Mouse (Mus musculus): ENCODE results near the gene Ypel2. TPM values are rescaled to one million over a fixed set of nuclear protein-coding genes. Genes with fewer than 3 reads are reported as not detected.

Gene Ypel2
- polyA plus RNA-seq, 1 experiment from 2014 or later, result 3.2 TPM

- H3K4me1 ChIP-seq (replicated peaks; ENCODE audit: control insufficient read depth, insufficient read depth, low read length), result peaks cover 22% of the 10 kb centered on the region
- no peak overlapping the region for H3K27ac ChIP-seq
- H3K9ac ChIP-seq, result no peak overlapping the region
- H3K36me3 ChIP-seq (replicated peaks; ENCODE audit: control insufficient read depth, insufficient read depth), result no peaks in the 10 kb centered on the region
- 95% methylated on average over 9 of the region's 9 CpGs for WGBS
- no peak overlapping the region for H3K4me2 ChIP-seq (replicated peaks)
- H3K9me3 ChIP-seq (ENCODE audit: control insufficient read depth, low read length), result no peaks in the 10 kb centered on the region
- H3K4me3 ChIP-seq (replicated peaks; ENCODE audit: low read length), result no peak overlapping the region
- ATAC-seq (ENCODE audit: low FRiP score), result no peak
- no peak for DNase-seq (ENCODE audit: low spot score)
- H3K27me3 ChIP-seq (ENCODE audit: control insufficient read depth, insufficient read depth, low read length), result no peaks in the 10 kb centered on the region
Observed at GRCm38 (mm10) chr11:86967506-86967905, 26.0 kb downstream of the Ypel2 start.

GRCm38 (mm10) chr11:86966696-86967095 is 26.8 kb downstream of the Ypel2 start:
- Histone ChIP-seq H3K4me2 (replicated peaks) (no peak overlapping the region), H3K9ac (no peak overlapping the region), H3K36me3 (replicated peaks; ENCODE audit: control insufficient read depth, insufficient read depth) (no peaks in the 10 kb centered on the region), H3K9me3 (ENCODE audit: control insufficient read depth, low read length) (no peaks in the 10 kb centered on the region), H3K27ac (no peak overlapping the region), H3K4me1 (replicated peaks; ENCODE audit: control insufficient read depth, insufficient read depth, low read length) (peaks cover 25% of the 10 kb centered on the region), H3K27me3 (ENCODE audit: control insufficient read depth, insufficient read depth, low read length) (no peaks in the 10 kb centered on the region), H3K4me3 (replicated peaks; ENCODE audit: low read length) (no peak overlapping the region)
- WGBS, result 95% methylated on average over 3 of the region's 3 CpGs
- no peak for ATAC-seq (ENCODE audit: low FRiP score)
- no peak for DNase-seq (ENCODE audit: low spot score)

- DNase-seq (ENCODE audit: low spot score) (no peak), ATAC-seq (ENCODE audit: low FRiP score) (no peak)
- Histone ChIP-seq H3K27me3 (ENCODE audit: control insufficient read depth, insufficient read depth, low read length) (no peaks in the 10 kb centered on the region), H3K9me3 (ENCODE audit: control insufficient read depth, low read length) (no peaks in the 10 kb centered on the region), H3K4me3 (replicated peaks; ENCODE audit: low read length) (no peak overlapping the region), H3K9ac (no peak overlapping the region), H3K36me3 (replicated peaks; ENCODE audit: control insufficient read depth, insufficient read depth) (no peaks in the 10 kb centered on the region; the same call in 1 of the 2 replicates), H3K27ac (no peak overlapping the region), H3K4me1 (replicated peaks; ENCODE audit: control insufficient read depth, insufficient read depth, low read length) (peaks cover 25% of the 10 kb centered on the region), H3K4me2 (replicated peaks) (no peak overlapping the region)
- 99% methylated on average over 5 of the region's 5 CpGs for WGBS
Observed at GRCm38 (mm10) chr11:86965079-86965478, 28.4 kb downstream of the Ypel2 start.

- DNase-seq (ENCODE audit: low spot score), result no peak
- Histone ChIP-seq H3K36me3 (replicated peaks; ENCODE audit: control insufficient read depth, insufficient read depth) (no peaks in the 10 kb centered on the region; the same call in 1 of the 2 replicates), H3K9ac (no peak overlapping the region), H3K9me3 (ENCODE audit: control insufficient read depth, low read length) (no peaks in the 10 kb centered on the region), H3K27ac (no peak overlapping the region), H3K27me3 (ENCODE audit: control insufficient read depth, insufficient read depth, low read length) (no peaks in the 10 kb centered on the region), H3K4me3 (replicated peaks; ENCODE audit: low read length) (no peak overlapping the region), H3K4me2 (replicated peaks) (no peak overlapping the region), H3K4me1 (replicated peaks; ENCODE audit: control insufficient read depth, insufficient read depth, low read length) (peaks cover 22% of the 10 kb centered on the region)
- WGBS, result 88% methylated on average over 10 of the region's 10 CpGs
- no peak for ATAC-seq (ENCODE audit: low FRiP score)
Observed at GRCm38 (mm10) chr11:86963698-86964097, 29.8 kb downstream of the Ypel2 start.

- H3K4me3 ChIP-seq (replicated peaks; ENCODE audit: low read length), result no peak overlapping the region
- no peak for DNase-seq (ENCODE audit: low spot score)
- 38% methylated on average over 1 of the region's 1 CpGs for WGBS
Observed at GRCm38 (mm10) chr11:86963027-86963426, 30.5 kb downstream of the Ypel2 start.

GRCm38 (mm10) chr11:86962362-86962761 is 31.1 kb downstream of the Ypel2 start:
- Histone ChIP-seq H3K4me3 (replicated peaks; ENCODE audit: low read length) (no peak overlapping the region), H3K27me3 (ENCODE audit: control insufficient read depth, insufficient read depth, low read length) (no peaks in the 10 kb centered on the region), H3K9ac (no peak overlapping the region), H3K4me2 (replicated peaks) (no peak overlapping the region), H3K4me1 (replicated peaks; ENCODE audit: control insufficient read depth, insufficient read depth, low read length) (peaks cover 24% of the 10 kb centered on the region), H3K27ac (no peak overlapping the region), H3K9me3 (ENCODE audit: control insufficient read depth, low read length) (no peaks in the 10 kb centered on the region), H3K36me3 (replicated peaks; ENCODE audit: control insufficient read depth, insufficient read depth) (no peaks in the 10 kb centered on the region; the same call in 1 of the 2 replicates)
- DNase-seq (ENCODE audit: low spot score) (no peak), ATAC-seq (ENCODE audit: low FRiP score) (no peak)
- 66% methylated on average over 2 of the region's 2 CpGs for WGBS

More at GRCm38 (mm10) chr11:86963027-86963426, 30.5 kb downstream of the Ypel2 start:
- H3K27ac ChIP-seq, result no peak overlapping the region
- H3K27me3 ChIP-seq (ENCODE audit: control insufficient read depth, insufficient read depth, low read length), result no peaks in the 10 kb centered on the region
- no peaks in the 10 kb centered on the region; the same call in 1 of the 2 replicates for H3K36me3 ChIP-seq (replicated peaks; ENCODE audit: control insufficient read depth, insufficient read depth)
- H3K4me1 ChIP-seq (replicated peaks; ENCODE audit: control insufficient read depth, insufficient read depth, low read length), result peaks cover 23% of the 10 kb centered on the region
- H3K4me2 ChIP-seq (replicated peaks), result no peak overlapping the region
- no peaks in the 10 kb centered on the region for H3K9me3 ChIP-seq (ENCODE audit: control insufficient read depth, low read length)
- no peak for ATAC-seq (ENCODE audit: low FRiP score)
- no peak overlapping the region for H3K9ac ChIP-seq

GRCm38 (mm10) chr11:86961510-86962303 is 31.8 kb downstream of the Ypel2 start:
- H3K36me3 ChIP-seq (replicated peaks; ENCODE audit: control insufficient read depth, insufficient read depth), result no peaks in the 10 kb centered on the region; the same call in 1 of the 2 replicates
- WGBS, result 81% methylated on average over 11 of the region's 11 CpGs
- no peaks in the 10 kb centered on the region for H3K27me3 ChIP-seq (ENCODE audit: control insufficient read depth, insufficient read depth, low read length)
- H3K4me1 ChIP-seq (replicated peaks; ENCODE audit: control insufficient read depth, insufficient read depth, low read length), result peaks cover 24% of the 10 kb centered on the region
- no peak for ATAC-seq (ENCODE audit: low FRiP score)
- H3K9me3 ChIP-seq (ENCODE audit: control insufficient read depth, low read length), result no peaks in the 10 kb centered on the region
- no peak overlapping the region for H3K27ac ChIP-seq
- H3K4me3 ChIP-seq (replicated peaks; ENCODE audit: low read length), result no peak overlapping the region
- DNase-seq (ENCODE audit: low spot score), result no peak
- no peak overlapping the region for H3K9ac ChIP-seq
- no peak overlapping the region for H3K4me2 ChIP-seq (replicated peaks)

- H3K4me3 ChIP-seq (replicated peaks; ENCODE audit: low read length), result no peak overlapping the region
- 63% methylated on average over 2 of the region's 2 CpGs for WGBS
- DNase-seq (ENCODE audit: low spot score), result no peak
- no peak overlapping the region for H3K9ac ChIP-seq
- no peak overlapping the region for H3K4me2 ChIP-seq (replicated peaks)
- no peaks in the 10 kb centered on the region for H3K9me3 ChIP-seq (ENCODE audit: control insufficient read depth, low read length)
- H3K4me1 ChIP-seq (replicated peaks; ENCODE audit: control insufficient read depth, insufficient read depth, low read length), result peaks cover 24% of the 10 kb centered on the region
- H3K27me3 ChIP-seq (ENCODE audit: control insufficient read depth, insufficient read depth, low read length), result no peaks in the 10 kb centered on the region
- H3K27ac ChIP-seq, result no peak overlapping the region
- no peak for ATAC-seq (ENCODE audit: low FRiP score)
- H3K36me3 ChIP-seq (replicated peaks; ENCODE audit: control insufficient read depth, insufficient read depth), result no peaks in the 10 kb centered on the region; the same call in 1 of the 2 replicates
Observed at GRCm38 (mm10) chr11:86960331-86960730, 33.2 kb downstream of the Ypel2 start.

GRCm38 (mm10) chr11:86958721-86959675 is 34.5 kb downstream of the Ypel2 start:
- 70% methylated on average over 12 of the region's 12 CpGs for WGBS
- no peak overlapping the region for H3K4me2 ChIP-seq (replicated peaks)
- no peak for DNase-seq (ENCODE audit: low spot score)
- no peaks in the 10 kb centered on the region for H3K27me3 ChIP-seq (ENCODE audit: control insufficient read depth, insufficient read depth, low read length)
- H3K27ac ChIP-seq, result peak overlapping the region; percentile 17; the same call in 1 of the 2 replicates
- peaks cover 24% of the 10 kb centered on the region for H3K4me1 ChIP-seq (replicated peaks; ENCODE audit: control insufficient read depth, insufficient read depth, low read length)
- no peaks in the 10 kb centered on the region for H3K9me3 ChIP-seq (ENCODE audit: control insufficient read depth, low read length)
- H3K9ac ChIP-seq, result no peak overlapping the region
- no peaks in the 10 kb centered on the region; the same call in 1 of the 2 replicates for H3K36me3 ChIP-seq (replicated peaks; ENCODE audit: control insufficient read depth, insufficient read depth)
- no peak for ATAC-seq (ENCODE audit: low FRiP score)
- H3K4me3 ChIP-seq (replicated peaks; ENCODE audit: low read length), result no peak overlapping the region
